Mouse (Mus musculus) left cerebral cortex, postnatal 36 days (tissue): ENCODE data around the gene Efcab2. TPM values are rescaled to one million over a fixed set of nuclear protein-coding genes. Genes with fewer than 3 reads are reported as not detected.

Experiments
- DNase-seq, 2 experiments: peaks; one replicate each; pipeline ENCODE4 v3.0.0; 2021 to 2022; ENCODE audit warnings: low spot score in 2 of 2, mixed read lengths in 1 of 2
- intact Hi-C: fragments of 180-260 bp; cut with DNase I; formaldehyde crosslinking; loops from one replicate; pipeline ENCODE4 v1.15.1; 2025
- total RNA-seq, 2 experiments: library from RNA; stranded (reverse); gene quantifications; 2 replicates each; pipeline ENCODE4 v1.2.3; 2021

Efcab2 gene
- 10 to 100 TPM; 11.6 to 12.5 TPM for total RNA-seq

DNA sequence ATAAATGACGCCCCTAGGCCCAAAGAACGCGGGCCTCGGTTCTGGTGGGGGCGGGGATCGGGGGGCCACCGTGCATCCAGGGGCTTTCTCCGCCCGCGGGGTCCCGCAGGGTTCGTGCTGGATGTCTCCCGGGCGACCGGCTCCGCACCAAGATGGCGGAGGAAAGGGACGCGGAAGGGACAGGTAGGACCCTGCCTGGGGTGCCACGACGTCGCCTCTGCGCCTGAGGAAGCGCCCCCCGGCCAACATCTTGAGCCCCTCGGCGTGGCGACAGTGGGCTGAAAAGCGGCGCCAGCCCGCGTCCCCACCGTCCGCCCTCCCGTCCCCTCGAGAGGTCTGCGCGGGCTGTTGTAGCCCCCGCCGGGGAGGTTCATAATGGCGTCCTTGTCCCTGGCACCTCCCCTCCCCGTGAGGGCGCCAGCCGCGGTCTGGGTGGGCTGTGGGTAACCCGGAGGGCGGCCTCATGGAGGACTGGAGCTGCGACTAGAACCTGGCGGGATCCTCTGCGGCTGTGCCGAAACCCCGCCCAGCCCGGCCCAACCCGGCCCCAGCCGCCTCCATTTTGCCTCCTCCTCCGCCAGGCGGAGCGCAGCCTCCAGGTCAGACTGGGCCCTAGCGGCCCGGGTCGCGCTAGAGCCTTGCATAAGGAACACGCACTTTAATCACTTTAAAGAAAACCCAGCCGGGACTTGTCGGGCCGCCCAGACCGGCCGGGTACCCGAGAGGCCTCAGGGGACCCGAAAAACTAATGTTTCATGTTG lies at the start of gene Efcab2:
Gene Efcab2 (plus strand): TSS at position 135 of the 761 bp plus-strand sequence.
- intact Hi-C loops, result loop anchor here (1.0 to 2.0 kb wide), 4 partner anchors 37 to 87 kb away; partner anchors contain the start of genes Cox20 and Hnrnpu
- DNase-seq, result peak; percentile 86 to 87

DNA sequence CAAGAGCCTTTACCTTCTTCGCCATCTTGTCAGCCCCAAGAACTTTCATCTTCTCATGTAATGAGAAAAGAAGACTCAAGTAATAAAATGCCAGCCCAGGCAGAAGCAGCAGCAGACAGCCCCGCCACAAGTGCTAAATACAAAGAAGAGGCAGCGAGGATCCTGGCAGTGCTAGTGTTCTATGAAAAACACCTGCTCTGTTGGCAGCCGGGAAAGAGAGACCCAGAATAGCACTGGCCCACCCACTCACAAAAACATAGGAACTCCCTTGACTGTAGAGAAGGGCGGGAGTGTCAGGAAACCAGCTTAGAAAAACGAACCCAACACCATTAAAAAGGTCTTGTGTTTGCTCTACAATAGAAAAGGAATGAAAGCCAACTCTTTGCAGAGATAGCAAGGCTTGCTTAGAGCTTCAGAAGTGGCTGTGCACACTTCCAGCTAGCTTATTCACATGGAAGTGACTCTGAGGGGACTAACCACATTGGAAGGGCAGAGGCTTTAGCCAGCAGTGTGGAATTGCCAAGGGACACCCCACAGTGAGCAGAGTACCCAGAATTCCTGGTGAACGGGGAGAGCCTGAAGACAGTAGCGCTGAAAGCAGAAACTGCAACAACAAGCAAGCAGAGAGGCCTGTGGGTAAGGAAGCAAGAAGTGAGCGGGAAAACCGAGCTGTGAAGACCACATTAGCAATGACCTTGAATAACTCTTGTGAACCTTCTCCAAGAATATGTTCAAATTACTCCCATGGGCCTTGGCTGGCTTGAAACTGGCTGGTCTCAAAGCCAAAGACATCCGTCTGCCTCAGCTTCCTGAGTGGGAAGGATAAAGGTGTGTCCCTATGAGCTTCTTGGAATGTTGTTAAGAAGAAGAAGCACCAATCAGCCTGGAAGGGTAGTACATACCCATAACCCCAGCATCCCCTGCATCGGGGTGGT lies 47.8 kb upstream of the Efcab2 start:
- peak; percentile 79 to 80 for DNase-seq
- intact Hi-C loops, result no loop called here

DNA sequence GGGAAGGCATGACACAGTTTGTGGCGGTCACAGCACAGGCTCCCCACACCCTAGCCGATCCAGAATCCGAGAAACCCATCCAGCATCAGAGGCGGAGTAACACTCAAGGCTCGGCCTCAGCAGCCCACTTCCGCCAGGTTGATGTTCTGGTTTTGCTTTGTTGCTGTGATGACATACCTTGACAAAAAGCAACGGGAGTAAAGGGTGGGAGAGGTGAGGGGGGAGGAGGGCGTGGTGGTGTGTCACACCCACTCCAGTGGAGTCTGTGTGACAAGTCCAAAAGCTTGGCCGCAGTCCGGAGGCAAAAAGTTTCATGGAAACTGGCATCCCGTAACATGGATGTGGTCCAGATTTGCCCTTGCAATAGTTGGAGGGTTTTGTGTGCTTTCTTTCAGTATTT lies 45.6 kb upstream of the Efcab2 start:
- DNase-seq, result no peak
- intact Hi-C loops, result no loop called here

DNA sequence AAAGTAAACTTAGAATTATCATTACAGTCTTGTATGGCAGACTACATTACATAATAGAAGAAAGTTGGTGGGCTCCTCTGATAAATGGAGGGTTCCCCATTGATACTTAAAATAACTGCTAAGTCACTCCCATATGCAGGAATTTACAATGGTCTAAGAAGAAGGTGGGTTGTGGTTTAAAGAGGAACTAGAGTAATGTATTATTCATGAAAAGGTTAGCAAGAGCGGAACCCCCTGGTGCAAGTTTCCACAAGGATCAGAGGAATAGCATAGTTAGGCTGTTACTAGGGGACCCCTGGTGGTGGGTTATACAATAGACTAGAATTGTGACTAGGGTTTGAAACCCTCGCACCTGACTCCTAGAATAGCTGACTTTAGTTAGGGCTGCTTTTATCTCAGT lies 45.2 kb upstream of the Efcab2 start:
- no peak for DNase-seq
- intact Hi-C loops, result no loop called here

DNA sequence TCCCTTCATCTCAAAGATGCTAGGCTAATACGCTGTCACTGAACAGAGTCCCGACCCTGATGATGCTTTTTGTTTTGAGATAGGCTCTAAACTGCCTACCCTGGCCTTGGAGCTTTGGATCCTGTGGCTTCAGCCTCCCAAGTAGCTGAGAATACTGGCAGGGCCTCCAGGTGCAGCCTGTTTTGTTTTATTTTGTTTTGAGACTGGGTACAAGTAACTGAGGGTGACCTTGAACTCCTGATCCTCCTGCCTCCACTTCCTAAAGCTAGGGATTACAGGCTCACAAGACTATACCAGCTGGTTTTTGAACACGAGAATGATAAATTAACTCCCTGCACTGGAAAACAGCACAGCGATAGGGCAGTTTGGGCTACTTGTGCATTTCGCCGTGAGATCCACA lies 40.7 kb upstream of the Efcab2 start:
- DNase-seq, result no peak
- intact Hi-C loops, result no loop called here

DNA sequence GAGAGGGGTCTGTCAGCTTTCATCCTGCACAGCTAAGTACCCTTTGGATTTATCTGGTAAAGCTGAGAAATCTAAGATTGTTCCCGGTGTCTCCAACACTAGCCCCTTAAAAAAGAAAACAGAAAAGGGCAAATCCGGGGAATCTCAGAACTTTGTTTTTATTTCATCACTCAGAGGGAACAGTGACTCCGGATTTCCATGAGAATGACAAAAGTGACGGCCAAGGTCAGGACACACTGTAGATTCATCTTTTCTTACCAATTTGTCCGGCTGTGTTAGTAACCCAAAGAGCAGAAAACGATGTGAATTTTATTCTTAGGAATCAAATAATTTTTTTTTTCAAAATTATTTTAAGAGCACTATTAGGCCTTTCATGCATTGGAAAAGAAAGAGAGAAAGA lies 37.8 kb upstream of the Efcab2 start:
- intact Hi-C loops, result loop anchor here (1.0 to 2.0 kb wide), 2 partner anchors 30 to 37 kb away; no protein-coding TSS in a partner anchor
- no peak for DNase-seq

DNA sequence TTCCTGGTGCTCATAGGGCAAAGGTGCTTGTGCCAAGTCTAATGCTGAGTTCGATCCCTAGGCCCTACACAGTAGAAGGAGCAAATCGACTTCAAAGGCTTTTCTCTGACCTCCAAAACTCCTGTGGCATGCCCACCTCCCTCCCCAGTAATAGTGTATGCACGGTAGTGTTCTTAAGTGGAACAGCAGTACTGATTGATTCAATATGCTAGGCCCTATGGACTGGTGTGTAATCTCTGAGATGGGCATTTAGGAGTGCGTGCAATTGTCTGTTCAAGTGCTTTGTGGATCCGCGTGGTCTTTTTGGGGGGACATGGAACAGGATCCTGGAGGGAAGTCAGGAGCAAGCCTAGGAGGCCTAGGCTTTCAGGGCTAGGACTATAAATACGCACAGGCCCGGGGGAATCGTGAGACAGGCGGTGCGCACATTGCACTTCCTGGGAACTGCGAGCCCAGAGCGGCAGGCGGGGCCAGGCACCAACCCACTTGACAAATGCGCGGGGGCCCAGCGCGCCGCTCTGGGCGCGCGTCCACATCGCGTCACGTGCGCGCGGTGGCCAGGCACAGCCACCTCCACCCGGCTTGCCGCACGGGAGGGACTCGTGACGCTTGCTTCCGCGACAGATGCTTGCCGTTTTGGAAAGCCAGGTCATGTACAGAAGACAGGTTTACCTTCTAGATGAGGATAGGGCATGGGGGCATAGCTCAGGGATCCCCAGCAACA lies 37.2 kb upstream of the Efcab2 start:
- peak; percentile 94 to 97 for DNase-seq
- intact Hi-C loops, result loop anchor here (1.0 to 2.0 kb wide), 3 partner anchors 30 to 50 kb away; no protein-coding TSS in a partner anchor

DNA sequence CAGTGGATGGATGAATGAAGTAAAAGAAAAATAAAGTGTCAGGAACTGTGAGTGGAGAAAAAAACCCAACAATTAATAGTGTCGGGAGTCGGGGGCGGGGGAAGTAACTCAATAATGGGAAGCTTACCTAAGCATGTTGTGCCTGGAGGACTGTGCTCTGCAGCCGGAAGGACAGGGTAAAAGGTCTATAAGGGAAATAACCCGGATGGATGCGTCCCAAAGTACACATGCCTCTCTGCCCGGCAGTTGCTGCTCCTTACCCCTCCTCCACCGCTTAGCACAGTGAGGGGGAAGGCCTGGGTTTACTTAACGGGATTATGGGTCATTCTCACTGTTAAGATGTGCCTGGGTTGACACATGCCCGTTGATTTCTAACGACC lies 36.6 kb upstream of the Efcab2 start:
- intact Hi-C loops, result loop anchor here (1.0 to 2.0 kb wide), 2 partner anchors 36 to 51 kb away; no protein-coding TSS in a partner anchor
- DNase-seq, result peak in 1 of 2 experiments; percentile 30

DNA sequence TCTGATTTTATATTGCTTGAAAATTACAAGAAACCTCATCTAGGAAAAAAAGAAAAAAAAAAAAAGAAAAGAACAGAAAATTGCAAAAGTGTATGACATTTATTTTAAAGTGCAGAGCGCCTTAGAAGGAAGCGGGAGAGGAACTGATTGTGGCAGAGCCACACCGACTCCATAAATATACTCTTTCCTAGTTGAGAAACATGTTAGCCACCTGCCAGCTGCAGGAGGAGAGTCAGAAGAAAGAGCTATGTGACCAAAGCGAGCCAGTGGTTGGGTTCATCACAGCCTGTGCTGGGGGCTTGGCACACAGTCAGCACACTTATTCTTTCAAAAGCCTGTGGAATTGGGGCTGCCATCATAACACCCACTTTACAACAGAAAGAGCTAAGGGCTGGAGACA lies 33.2 kb upstream of the Efcab2 start:
- intact Hi-C loops, result no loop called here
- no peak for DNase-seq

DNA sequence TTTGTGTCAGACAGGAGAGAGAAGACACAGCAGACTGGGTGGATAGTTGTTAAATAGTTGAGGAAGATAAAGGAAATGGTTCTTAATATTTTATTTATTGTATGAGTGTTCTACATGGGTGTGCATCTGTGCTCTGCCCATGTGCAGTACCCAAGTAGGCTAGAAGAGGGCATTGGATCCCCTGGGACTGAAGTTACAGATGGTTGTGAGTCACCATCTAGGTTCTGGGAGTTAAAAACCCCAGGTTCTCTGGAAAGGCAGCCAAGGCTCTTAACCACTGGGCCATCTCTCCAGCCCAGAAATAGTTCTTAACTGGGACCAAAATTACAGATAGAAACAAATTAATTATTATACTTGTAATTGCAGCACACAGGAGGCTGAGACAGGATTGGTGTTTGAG lies 30.5 kb upstream of the Efcab2 start:
- intact Hi-C loops, result no loop called here

DNA sequence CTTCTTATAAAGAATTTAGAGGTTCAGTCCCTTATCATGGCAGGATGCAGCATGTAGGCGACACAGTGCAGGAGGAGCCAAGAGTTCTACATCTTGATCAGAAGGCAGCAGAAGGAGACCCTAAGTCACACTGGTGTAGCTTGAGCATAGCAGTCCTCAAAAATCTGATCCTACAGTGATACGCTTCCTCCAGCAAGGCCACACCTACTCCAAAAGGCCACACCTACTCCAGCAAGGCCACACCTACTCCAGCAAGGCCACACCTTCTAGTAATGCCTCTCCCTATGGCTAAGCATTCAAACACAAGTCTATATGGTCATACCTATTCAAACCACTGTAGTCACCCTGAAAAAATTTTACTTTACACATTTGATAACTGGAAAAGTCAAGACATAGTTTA lies 29.8 kb upstream of the Efcab2 start:
- no peak for DNase-seq
- intact Hi-C loops, result no loop called here

More for the DNA sequence above, 30.5 kb upstream of the Efcab2 start:
- DNase-seq, result no peak

DNA sequence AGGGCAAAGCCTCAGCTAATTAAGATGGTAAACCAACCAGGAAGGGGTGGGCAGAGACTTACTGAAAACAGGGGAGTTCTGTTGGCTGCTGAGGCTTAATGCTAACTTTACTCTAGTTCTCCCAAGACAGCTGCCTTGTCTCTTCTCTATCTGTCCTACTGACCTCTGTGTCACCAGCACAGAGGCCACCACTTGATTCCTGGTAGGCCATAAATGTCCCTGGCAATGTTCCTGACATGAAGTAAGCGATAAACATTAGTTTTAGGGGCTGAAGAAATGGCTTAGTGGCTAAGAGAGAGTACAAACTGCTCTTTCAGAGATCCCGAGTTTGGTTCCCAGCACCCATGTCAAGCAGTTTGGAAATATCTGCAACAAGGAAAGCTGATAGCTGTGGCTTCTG lies 29.0 kb upstream of the Efcab2 start:
- no peak for DNase-seq
- intact Hi-C loops, result no loop called here

DNA sequence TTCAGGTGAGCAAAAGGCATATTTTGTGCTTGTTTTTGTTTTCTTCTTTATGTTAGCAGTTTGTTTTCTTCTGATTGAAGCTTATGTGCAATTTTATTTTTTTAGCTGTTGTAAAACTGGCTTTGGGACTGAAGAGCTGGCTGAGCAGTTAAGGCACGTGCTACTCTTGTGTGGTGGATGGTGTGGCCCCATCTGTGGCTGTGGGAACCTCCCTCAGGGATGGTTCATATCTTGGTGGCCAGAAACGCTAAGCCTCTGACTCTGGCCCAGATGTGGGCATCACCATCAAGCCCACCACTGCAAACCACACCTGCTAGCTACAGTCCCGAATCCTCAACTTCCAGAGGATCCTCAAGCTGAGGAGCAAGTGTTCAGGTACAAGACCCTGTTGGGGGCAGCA lies 27.8 kb upstream of the Efcab2 start:
- no peak for DNase-seq
- intact Hi-C loops, result no loop called here

DNA sequence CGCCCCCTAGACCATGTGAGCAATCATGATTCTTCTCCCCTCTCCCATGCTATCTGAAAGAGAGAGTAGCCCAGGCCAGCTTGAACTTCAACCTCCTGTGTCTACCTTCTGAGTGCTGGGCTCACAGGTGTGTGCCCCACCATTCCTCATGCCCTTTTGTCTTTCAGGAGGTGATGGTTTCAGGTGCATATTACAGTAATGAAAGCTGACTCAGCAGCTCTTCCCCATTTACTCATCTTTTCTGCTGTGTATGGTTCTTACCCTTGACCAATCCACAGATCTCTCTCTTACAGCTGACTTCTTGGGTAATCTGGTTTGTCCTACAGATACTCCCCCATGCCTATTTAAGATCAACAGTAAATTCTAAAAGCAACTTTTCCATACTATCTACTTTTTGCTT lies 26.7 kb upstream of the Efcab2 start:
- no peak for DNase-seq
- intact Hi-C loops, result no loop called here

DNA sequence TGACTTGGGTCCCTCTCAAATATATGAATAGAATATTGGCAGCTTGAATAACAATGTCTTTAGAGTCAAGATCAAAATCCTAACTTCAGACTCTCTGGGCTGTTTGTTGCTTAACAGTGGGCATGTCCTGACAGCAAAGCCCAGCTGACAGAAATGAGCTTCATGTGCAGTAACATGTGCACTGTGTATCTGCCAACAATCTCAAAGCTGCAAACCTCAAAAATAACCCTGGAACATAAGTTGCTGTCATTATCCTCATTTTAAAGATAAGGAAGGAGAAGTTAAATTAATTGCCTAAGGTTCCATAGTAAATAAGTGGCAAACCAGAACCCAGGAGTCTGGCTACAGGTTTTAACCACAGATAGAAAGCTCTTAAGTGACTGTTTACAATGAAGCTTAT lies 23.7 kb upstream of the Efcab2 start:
- no peak for DNase-seq

DNA sequence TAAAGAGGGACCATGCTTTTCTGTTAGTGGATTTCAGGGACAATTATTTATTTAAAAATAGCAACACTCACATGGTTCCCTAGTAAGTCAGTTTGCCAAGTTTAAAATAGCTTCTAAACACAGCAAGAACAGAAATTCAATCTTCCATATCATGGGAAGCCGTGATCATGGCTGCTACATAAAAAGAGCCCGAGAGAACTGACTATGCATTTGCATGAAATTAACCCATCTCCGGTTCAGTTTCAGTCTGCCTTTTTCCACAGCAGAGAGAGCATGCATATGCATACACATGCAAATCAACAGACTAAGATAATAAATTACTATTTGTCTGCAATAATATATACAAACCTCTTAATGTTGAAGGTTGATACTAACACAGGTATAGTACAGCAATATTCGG lies 17.1 kb upstream of the Efcab2 start:
- intact Hi-C loops, result no loop called here
- DNase-seq, result no peak

More for the DNA sequence above, 23.7 kb upstream of the Efcab2 start:
- intact Hi-C loops, result no loop called here

DNA sequence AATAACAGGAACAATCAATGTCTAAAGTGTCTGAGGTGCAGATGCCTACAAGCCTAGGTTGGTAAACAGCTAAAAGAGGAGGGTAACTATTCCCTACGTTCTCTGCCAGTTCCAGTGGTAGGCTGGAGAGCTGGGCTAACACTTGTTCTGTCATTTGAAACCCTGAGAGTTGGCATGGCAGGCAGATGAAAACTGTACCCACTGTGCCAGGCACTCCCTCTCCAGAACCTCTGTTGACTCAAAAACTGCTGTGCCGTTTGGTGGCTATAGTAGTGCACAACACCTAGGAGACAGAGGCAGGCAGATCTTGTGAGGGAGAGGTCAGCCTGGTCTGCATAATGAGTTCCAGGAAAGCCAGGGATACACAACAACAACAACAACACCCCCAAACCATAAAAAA lies 16.5 kb upstream of the Efcab2 start:
- no peak for DNase-seq
- intact Hi-C loops, result no loop called here

DNA sequence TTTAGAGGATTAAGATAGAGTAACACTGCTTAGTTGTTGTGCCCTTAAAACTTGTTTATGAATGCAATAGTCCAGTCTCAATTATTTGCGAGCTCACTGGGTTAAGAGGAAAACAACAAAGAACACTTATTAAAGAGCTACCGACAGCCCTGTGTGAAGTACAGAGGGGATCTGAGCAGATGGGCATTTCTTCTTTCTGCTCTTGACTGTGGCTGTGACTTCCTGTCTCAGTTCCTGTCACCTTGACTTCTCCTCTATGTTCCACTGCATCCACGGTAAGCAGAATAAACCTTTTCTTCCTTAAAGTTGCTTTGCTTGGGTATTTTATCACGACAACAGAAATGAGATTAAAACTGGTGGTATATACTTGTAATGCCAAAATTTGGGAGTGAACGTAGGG lies 12.9 kb upstream of the Efcab2 start:
- no peak for DNase-seq
- intact Hi-C loops, result no loop called here

DNA sequence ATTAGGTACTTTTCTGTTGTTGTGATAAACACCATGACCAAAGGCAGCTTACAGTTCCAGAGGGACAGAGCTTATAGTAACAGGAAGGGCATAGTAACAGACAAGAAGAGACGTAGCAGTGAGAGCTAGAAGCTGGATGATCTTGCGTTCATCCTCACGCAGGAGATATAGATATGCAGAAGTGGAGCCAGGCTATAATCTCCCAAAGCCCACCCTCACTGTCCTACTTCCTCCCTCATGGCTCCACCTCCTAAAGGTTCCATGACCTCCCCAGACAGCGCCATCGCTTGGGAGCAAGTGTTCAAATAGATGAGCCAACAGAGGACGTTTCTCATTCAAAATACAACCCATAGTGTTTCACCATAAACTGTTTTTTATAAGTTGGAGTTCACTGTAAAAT lies 10.8 kb upstream of the Efcab2 start:
- intact Hi-C loops, result no loop called here

DNA sequence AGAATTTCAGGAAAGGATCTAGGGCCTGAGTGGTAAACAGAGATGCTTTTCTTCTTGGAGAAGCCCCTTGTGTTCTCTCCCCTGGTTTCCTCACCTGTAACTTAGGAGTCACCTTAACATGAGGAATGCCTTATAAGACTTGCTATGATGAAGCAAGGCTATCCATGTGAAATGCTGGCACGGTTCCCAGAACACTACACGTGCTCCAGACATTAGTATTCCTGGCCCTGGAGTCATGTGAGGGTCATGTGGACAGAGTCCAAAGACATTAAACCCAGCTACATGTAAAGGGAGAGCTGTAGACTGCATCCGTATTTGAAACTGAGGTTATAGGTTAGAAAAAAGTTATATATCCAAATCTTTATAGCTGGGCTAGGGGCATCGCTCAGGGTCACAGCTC lies 9.5 kb upstream of the Efcab2 start:
- intact Hi-C loops, result no loop called here
- no peak for DNase-seq

More for the DNA sequence above, 10.8 kb upstream of the Efcab2 start:
- DNase-seq, result no peak
